Mouse (Mus musculus) kidney, postnatal 25 days (tissue): ENCODE data around the gene Trpm7.
"Not testable (repeated sequence)": the region's sequence is repeated elsewhere in the genome, so short reads cannot be mapped to it uniquely, and the experiment has no call there.

Experiments used
- DNase-seq, 2 experiments: peaks; one replicate each; pipeline ENCODE4 v3.0.0; 2021; ENCODE audit warnings: mixed read lengths in 2 of 2

Gene Trpm7

GRCm38 (mm10) chr2:126875871-126876796 is at the start of gene Trpm7:
Gene Trpm7, minus strand, starts transcription at chr2:126876230.
- peak; percentile 93 to 98 for DNase-seq

GRCm38 (mm10) chr2:126920358-126921060 is 44.5 kb upstream of the Trpm7 start:
- DNase-seq: no peak

- no peak for DNase-seq
These were observed 40.2 kb upstream of the Trpm7 start for GRCm38 (mm10) chr2:126916236-126916635.

- no peak for DNase-seq
These were observed 38.1 kb upstream of the Trpm7 start for GRCm38 (mm10) chr2:126914096-126914495.

GRCm38 (mm10) chr2:126904162-126904561 is 28.1 kb upstream of the Trpm7 start:
- DNase-seq: no peak

- DNase-seq: peak; percentile 53 to 81
These were observed 21.5 kb upstream of the Trpm7 start for GRCm38 (mm10) chr2:126897511-126897910.

GRCm38 (mm10) chr2:126896941-126897340 is 20.9 kb upstream of the Trpm7 start:
- peak; percentile 62 to 71 for DNase-seq

GRCm38 (mm10) chr2:126894245-126894644 is 18.2 kb upstream of the Trpm7 start:
- DNase-seq: no peak

- no peak for DNase-seq
These were observed 16.3 kb upstream of the Trpm7 start for GRCm38 (mm10) chr2:126892316-126892715.

GRCm38 (mm10) chr2:126891743-126892142 is 15.7 kb upstream of the Trpm7 start:
- DNase-seq: no peak

- DNase-seq: no peak
These were observed 11.1 kb upstream of the Trpm7 start for GRCm38 (mm10) chr2:126887141-126887540.

GRCm38 (mm10) chr2:126885871-126886270 is 9.8 kb upstream of the Trpm7 start:
- no peak for DNase-seq

- not testable (repeated sequence) for DNase-seq
These were observed 6.7 kb upstream of the Trpm7 start for GRCm38 (mm10) chr2:126882711-126883110.

- DNase-seq: peak in 1 of 2 experiments; percentile 45
These were observed 2.0 kb upstream of the Trpm7 start for GRCm38 (mm10) chr2:126877991-126878390.

- DNase-seq: peak; percentile 26 to 56
These were observed 554 bp downstream of the Trpm7 start for GRCm38 (mm10) chr2:126875516-126875835.

- peak; percentile 19 to 46 for DNase-seq
These were observed 1.1 kb downstream of the Trpm7 start for GRCm38 (mm10) chr2:126874809-126875515.

GRCm38 (mm10) chr2:126866301-126866700 is 9.7 kb downstream of the Trpm7 start:
- DNase-seq: peak; percentile 35 to 68

- peak; percentile 45 to 60 for DNase-seq
These were observed 10.4 kb downstream of the Trpm7 start for GRCm38 (mm10) chr2:126865501-126866199.

GRCm38 (mm10) chr2:126865026-126865425 is 11.0 kb downstream of the Trpm7 start:
- DNase-seq: no peak

- DNase-seq: no peak
These were observed 31.3 kb downstream of the Trpm7 start for GRCm38 (mm10) chr2:126844751-126845150.

GRCm38 (mm10) chr2:126838848-126839247 is 37.2 kb downstream of the Trpm7 start:
- no peak for DNase-seq

- DNase-seq: no peak
These were observed 58.6 kb downstream of the Trpm7 start for GRCm38 (mm10) chr2:126817414-126817813.
